Comparison of ENCODE assay signal across 20 mouse cellular contexts in genomic region chr7:125762289-125762688, GRCm38 (mm10). TPM values are rescaled to one million over a fixed set of nuclear protein-coding genes. Genes with fewer than 3 reads are reported as not detected.
DNase-seq lines count a peak whose midpoint lies in the region; ATAC-seq and TF ChIP-seq lines count a peak whose summit lies in the region.
"Had no signal": no experiment of that assay in that cellular context is flagged by ENCODE, and none has a peak within 500 bp of the region (broad histone marks: within the 10 kb centered on the region; RNA-seq: fewer than 3 reads in every experiment).

No protein-coding gene starts in this region.

- H3K4me2 ChIP-seq in forebrain, embryonic 12.5 days = no peak overlapping the region
- no peak overlapping the region for H3K4me2 ChIP-seq in forebrain, embryonic 11.5 days (ENCODE audit: low read depth, low read length, severe bottlenecking)
- no peak overlapping the region for H3K4me2 ChIP-seq in heart, postnatal 0 days (ENCODE audit: low read depth, low read length)
- H3K4me2 ChIP-seq: hindbrain, embryonic 14.5 days; limb, embryonic 15.5 days; neural tube, embryonic 15.5 days had no signal

- peaks cover 30% of the 10 kb centered on the region; the same call in 1 of the 2 replicates for H3K27me3 ChIP-seq in forebrain, embryonic 12.5 days
- 0 out of 2 replicates have a peak, but pooled peaks cover 3% of the 10 kb centered on the region for H3K27me3 ChIP-seq in forebrain, embryonic 11.5 days (ENCODE audit: control insufficient read depth, insufficient read depth, low read length)
- H3K27me3 ChIP-seq in heart, postnatal 0 days (ENCODE audit: control insufficient read depth, insufficient read depth, low read length) = no peaks in the 10 kb centered on the region
- H3K27me3 ChIP-seq: limb, embryonic 15.5 days; neural tube, embryonic 15.5 days; Patski had no signal

- H3K4me1 ChIP-seq in forebrain, embryonic 12.5 days = peaks cover 17% of the 10 kb centered on the region
- H3K4me1 ChIP-seq in forebrain, embryonic 11.5 days (replicated peaks; ENCODE audit: control insufficient read depth, insufficient read depth, low read length) = no peaks in the 10 kb centered on the region; the same call in 1 of the 2 replicates
- H3K4me1 ChIP-seq in heart, postnatal 0 days (ENCODE audit: control insufficient read depth, insufficient read depth) = peaks cover 23% of the 10 kb centered on the region

- no peak overlapping the region for H3K9ac ChIP-seq in forebrain, embryonic 12.5 days
- H3K9ac ChIP-seq in forebrain, embryonic 11.5 days (ENCODE audit: low read length) = no peak overlapping the region
- H3K9ac ChIP-seq in heart, postnatal 0 days (replicated peaks; ENCODE audit: low read depth, low read length) = no peak overlapping the region
- H3K9ac ChIP-seq: hindbrain, embryonic 14.5 days; limb, embryonic 15.5 days; liver, postnatal 0 days; neural tube, embryonic 15.5 days had no signal

- H3K36me3 ChIP-seq in forebrain, embryonic 12.5 days (replicated peaks) = 0 out of 2 replicates have a peak, but pooled peaks cover 14% of the 10 kb centered on the region
- no peaks in the 10 kb centered on the region for H3K36me3 ChIP-seq in forebrain, embryonic 11.5 days (ENCODE audit: control insufficient read depth, insufficient read depth, low read length)
- no peaks in the 10 kb centered on the region; the same call in 1 of the 2 replicates for H3K36me3 ChIP-seq in heart, postnatal 0 days (replicated peaks; ENCODE audit: control insufficient read depth, insufficient read depth, low read length)

- 0 out of 2 replicates have a peak overlapping the region, but pooled peaks have one; percentile 38 for H3K27ac ChIP-seq in forebrain, embryonic 12.5 days
- H3K27ac ChIP-seq in forebrain, embryonic 11.5 days (ENCODE audit: low read depth, low read length) = no peak overlapping the region
- peak overlapping the region; percentile 85 for H3K27ac ChIP-seq in heart, postnatal 0 days (ENCODE audit: low read depth)
- H3K27ac ChIP-seq: hindbrain, embryonic 14.5 days; limb, embryonic 15.5 days had no signal

- WGBS in forebrain, embryonic 12.5 days = 90% methylated on average over 2 of the region's 2 CpGs
- 86% methylated on average over 2 of the region's 2 CpGs for WGBS in forebrain, embryonic 11.5 days
- WGBS in heart, postnatal 0 days = 37% methylated on average over 2 of the region's 2 CpGs

- no peak for ATAC-seq in forebrain, embryonic 12.5 days (ENCODE audit: low FRiP score)
- no peak for ATAC-seq in forebrain, embryonic 11.5 days (replicated peaks; ENCODE audit: low FRiP score)
- peak; percentile 73 for ATAC-seq in heart, postnatal 0 days (ENCODE audit: insufficient read depth, low read depth)
- peak; percentile 25; the same call in 1 of the 2 replicates for ATAC-seq in granulocyte monocyte progenitor cell, adult 5-6 weeks (replicated peaks; ENCODE audit: poor library complexity, severe bottlenecking)
- ATAC-seq: activated CD4-positive, CD25-positive, alpha-beta regulatory T cell, adult 4 months; intestine, postnatal 0 days; liver, postnatal 0 days; Patski had no signal

- no peak for TF ChIP-seq CTCF in heart, postnatal 0 days (IDR thresholded peaks at IDR 0.05; ENCODE audit: low read depth)

- H3K9me3 ChIP-seq in forebrain, embryonic 12.5 days = no peaks in the 10 kb centered on the region
- H3K9me3 ChIP-seq in forebrain, embryonic 11.5 days (ENCODE audit: control insufficient read depth, low read length) = no peaks in the 10 kb centered on the region
- no peaks in the 10 kb centered on the region for H3K9me3 ChIP-seq in heart, postnatal 0 days (replicated peaks; ENCODE audit: control insufficient read depth, low read length)
- H3K9me3 ChIP-seq: limb, embryonic 15.5 days; neural tube, embryonic 15.5 days had no signal

- peak; percentile 63; the same call in 1 of the 2 replicates for TF ChIP-seq EP300 in heart, postnatal 0 days (IDR thresholded peaks at IDR 0.05; ENCODE audit: low read depth)

- no peak for DNase-seq in forebrain, embryonic 11.5 days (ENCODE audit: low spot score)
- DNase-seq in heart, postnatal 0 days (ENCODE audit: low spot score) = peak; percentile 78
- DNase-seq in heart, adult 8-10 months (ENCODE audit: low spot score) = no peak
- peak; percentile 24 for DNase-seq in 3T3-L1 (ENCODE audit: low read depth, low spot score)
- no peak for DNase-seq in right cerebral cortex, adult 2 months (ENCODE audit: low spot score in 2 of 2)
- no peak for DNase-seq in frontal cortex, adult 2 months (ENCODE audit: extremely low spot score in 1 of 2, low spot score in 1 of 2)
- DNase-seq: adrenal gland, postnatal 36 days; cerebellum, adult 8-10 months; gastrocnemius, postnatal 25 days; liver, postnatal 0 days; right cerebral cortex, postnatal 4 days; thymus, postnatal 25 days had no signal

- H3K4me3 ChIP-seq in forebrain, embryonic 12.5 days (replicated peaks) = no peak overlapping the region
- H3K4me3 ChIP-seq in forebrain, embryonic 11.5 days (ENCODE audit: low read depth, low read length) = no peak overlapping the region
- H3K4me3 ChIP-seq in heart, postnatal 0 days (ENCODE audit: low read depth, low read length) = no peak overlapping the region
- H3K4me3 ChIP-seq: limb, embryonic 15.5 days; neural tube, embryonic 15.5 days had no signal

RNA-seq across cellular contexts. Expression of gene D430042O09Rik, which starts 54.6 kb away (rescaled TPM):
- 9.9 and 12.2 TPM in 2 replicates for polyA plus RNA-seq in forebrain, embryonic 12.5 days (2016; fragmentation: Nextera tagmentation; extraction: Ambion mirVana)
- 11.2 and 12.1 TPM in 2 replicates for polyA plus RNA-seq in forebrain, embryonic 11.5 days (2014; fragmentation: Nextera tagmentation; extraction: Ambion mirVana)
- total RNA-seq in heart, postnatal 0 days (2014; rRNA removed; ENCODE audit: low replicate concordance) = 19.1 and 23.9 TPM in 2 replicates
- 3.4 and 4.5 TPM in 2 replicates for polyA plus RNA-seq in heart, postnatal 0 days (2015; fragmentation: Nextera tagmentation; extraction: Ambion mirVana)
- total RNA-seq in heart, adult 8-10 months (2022) = 10 to 100 TPM in 1 of 4 experiments, 1 to 10 TPM in 3; 8.9 to 12.0 (median 9.4) TPM
- total RNA-seq in granulocyte monocyte progenitor cell, adult 5-6 weeks (2014; fragmentation: Nextera tagmentation) = 11.9 and 21.9 TPM in 2 replicates
- total RNA-seq in granulocyte monocyte progenitor cell, adult 5-6 weeks (2017) = 6.3 and 9.8 TPM in 2 replicates
- polyA plus RNA-seq in frontal cortex, adult 2 months (2012; rRNA removed) = 15.9 and 16.0 TPM in 2 replicates

RNA-seq across cellular contexts. Expression of gene Gtf3c1, which starts 54.7 kb away (rescaled TPM):
- polyA plus RNA-seq in forebrain, embryonic 12.5 days (2016; fragmentation: Nextera tagmentation; extraction: Ambion mirVana) = 51.4 and 53.6 TPM in 2 replicates
- 47.2 and 49.4 TPM in 2 replicates for polyA plus RNA-seq in forebrain, embryonic 11.5 days (2014; fragmentation: Nextera tagmentation; extraction: Ambion mirVana)
- 66.6 and 70.8 TPM in 2 replicates for total RNA-seq in heart, postnatal 0 days (2014; rRNA removed; ENCODE audit: low replicate concordance)
- 14.5 and 14.9 TPM in 2 replicates for polyA plus RNA-seq in heart, postnatal 0 days (2015; fragmentation: Nextera tagmentation; extraction: Ambion mirVana)
- 10 to 100 TPM; 49.7 to 57.7 (median 54.7) TPM for total RNA-seq in heart, adult 8-10 months (2022)
- 33.4 and 34.6 TPM in 2 replicates for total RNA-seq in granulocyte monocyte progenitor cell, adult 5-6 weeks (2014; fragmentation: Nextera tagmentation)
- 35.2 and 47.4 TPM in 2 replicates for total RNA-seq in granulocyte monocyte progenitor cell, adult 5-6 weeks (2017)
- polyA plus RNA-seq in frontal cortex, adult 2 months (2012; rRNA removed) = 56.8 and 60.1 TPM in 2 replicates

Comparison
In these comparisons a context has a peak if more than half of its experiments do, and no peak if none do; other contexts are left out.
1. DNase-seq: peak in heart, postnatal 0 days (single experiment) and 3T3-L1 (single experiment); none in forebrain, embryonic 11.5 days (single experiment), heart, adult 8-10 months (single experiment), right cerebral cortex, adult 2 months (0 of 2) and frontal cortex, adult 2 months (0 of 2).
2. ATAC-seq: peak in heart, postnatal 0 days (single experiment) and granulocyte monocyte progenitor cell, adult 5-6 weeks (single experiment); none in forebrain, embryonic 12.5 days (single experiment) and forebrain, embryonic 11.5 days (single experiment).